Mouse (Mus musculus) B cell, adult 2 months (primary cell): Measurements from ENCODE around the gene Hist1h2ba.

Source experiments
- DNase-seq, 2 experiments: peaks; one replicate each; pipeline ENCODE4 v3.0.0; 2022

Hist1h2ba gene

GRCm38 (mm10) chr13:23933421-23934210 is at the start of gene Hist1h2ba:
Gene Hist1h2ba, minus strand, starts transcription at chr13:23934156.
- DNase-seq = no peak

- DNase-seq = no peak
Observed at GRCm38 (mm10) chr13:23972271-23972670, 38.3 kb upstream of the Hist1h2ba start.

GRCm38 (mm10) chr13:23971870-23972269 is 37.9 kb upstream of the Hist1h2ba start:
- no peak for DNase-seq

GRCm38 (mm10) chr13:23964909-23965308 is 31.0 kb upstream of the Hist1h2ba start:
- no peak for DNase-seq

DNA sequence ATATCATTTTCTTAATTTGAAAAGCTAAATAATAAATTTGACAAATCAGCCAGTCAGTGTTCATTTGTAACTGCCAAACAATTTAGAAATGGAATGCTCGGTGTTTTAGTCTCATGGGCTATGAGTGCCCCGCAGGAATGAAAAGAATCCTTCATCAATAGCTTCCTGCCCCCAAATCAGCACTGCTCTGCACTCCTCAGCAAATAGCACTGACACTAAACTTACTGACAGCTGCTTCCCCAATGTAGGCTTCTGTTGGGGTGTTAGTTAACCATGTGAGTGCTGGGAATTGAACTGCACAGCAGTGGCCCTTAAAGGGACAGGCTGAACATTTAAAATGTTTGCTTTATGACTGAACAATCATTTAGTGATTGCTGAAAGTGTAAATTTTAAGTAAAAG is 25.8 kb upstream of the Hist1h2ba start:
- no peak for DNase-seq

- peak; percentile 70 to 76 for DNase-seq
Observed at GRCm38 (mm10) chr13:23950928-23951327, 17.0 kb upstream of the Hist1h2ba start.

DNA sequence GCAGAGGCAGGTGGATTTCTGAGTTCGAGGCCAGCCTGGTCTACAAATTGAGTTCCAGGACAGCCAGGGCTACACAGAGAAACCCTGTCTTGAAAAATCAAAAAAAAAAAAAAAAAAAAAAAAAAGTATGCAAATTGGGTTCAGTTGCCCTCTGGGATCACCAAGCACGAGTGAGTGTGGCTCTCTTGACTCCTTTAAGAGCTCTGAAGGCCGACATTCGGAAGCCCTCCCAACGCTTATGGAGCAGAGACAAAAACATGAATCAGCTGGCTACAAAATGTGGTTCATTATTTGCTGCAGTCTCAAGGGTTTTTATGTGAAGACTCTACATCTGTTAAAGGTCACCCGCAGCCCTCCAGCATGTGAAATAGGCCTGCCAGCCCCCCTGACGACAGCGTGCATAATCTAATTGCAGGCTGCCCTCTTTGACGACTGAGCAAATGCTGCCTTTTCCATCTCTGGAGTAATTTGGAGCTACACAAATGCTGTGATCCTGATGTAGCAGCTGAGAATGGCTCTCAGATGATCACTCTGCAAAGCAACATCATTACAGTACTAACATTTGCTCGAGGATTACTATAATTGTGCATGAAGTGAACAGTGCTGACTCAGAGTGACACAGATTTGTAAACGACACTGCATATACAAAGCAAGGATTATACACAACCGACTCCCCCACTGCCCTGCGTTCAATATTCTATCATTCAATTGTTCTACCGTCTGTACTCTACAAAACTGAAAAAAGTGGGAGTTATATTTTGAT is 15.7 kb upstream of the Hist1h2ba start:
- no peak for DNase-seq

- no peak for DNase-seq
Observed at GRCm38 (mm10) chr13:23946254-23946653, 12.3 kb upstream of the Hist1h2ba start.

GRCm38 (mm10) chr13:23942861-23943260 is 8.9 kb upstream of the Hist1h2ba start:
- DNase-seq = peak; percentile 6 to 7

- no peak for DNase-seq
Observed at GRCm38 (mm10) chr13:23940291-23940690, 6.3 kb upstream of the Hist1h2ba start.

DNA sequence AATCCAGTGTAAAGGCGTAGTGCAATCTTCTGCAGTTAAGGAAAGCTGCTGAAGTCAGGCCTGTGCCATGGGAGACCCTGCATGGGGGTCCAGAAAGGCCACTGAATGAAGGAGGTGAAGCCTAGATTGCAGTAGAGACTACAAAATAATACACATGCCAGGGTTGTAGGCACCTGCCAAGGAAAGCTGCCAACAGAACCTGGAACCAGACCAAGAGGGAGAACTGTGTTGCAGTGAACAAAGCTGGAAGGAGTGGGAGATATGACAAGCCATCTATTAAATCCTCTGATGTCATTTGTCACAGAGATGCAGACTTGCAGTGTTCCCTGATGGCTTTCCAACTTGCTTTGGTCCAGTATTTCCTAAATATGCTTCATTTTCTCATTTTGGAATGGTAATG is 4.7 kb upstream of the Hist1h2ba start:
- DNase-seq = no peak

DNA sequence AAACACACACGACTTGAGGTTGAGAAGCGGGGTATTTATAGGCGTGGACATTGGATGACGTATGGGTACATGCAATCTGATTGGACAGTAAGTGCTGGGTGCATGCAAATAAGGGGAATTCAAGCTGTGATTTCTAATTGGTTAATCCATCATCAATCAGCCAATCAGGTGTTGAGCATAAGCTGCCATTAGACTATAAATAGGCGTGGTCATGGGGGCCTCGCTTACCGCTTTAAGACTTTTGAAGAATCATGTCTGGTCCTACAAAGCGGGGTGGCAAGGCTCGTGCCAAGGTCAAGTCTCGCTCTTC is 210 bp upstream of the Hist1h2ba start, which contains the start of gene Hist1h2aa:
Hist1h2aa (plus strand) TSS at position 252 of the 310 bp plus-strand sequence.
- DNase-seq = no peak

DNA sequence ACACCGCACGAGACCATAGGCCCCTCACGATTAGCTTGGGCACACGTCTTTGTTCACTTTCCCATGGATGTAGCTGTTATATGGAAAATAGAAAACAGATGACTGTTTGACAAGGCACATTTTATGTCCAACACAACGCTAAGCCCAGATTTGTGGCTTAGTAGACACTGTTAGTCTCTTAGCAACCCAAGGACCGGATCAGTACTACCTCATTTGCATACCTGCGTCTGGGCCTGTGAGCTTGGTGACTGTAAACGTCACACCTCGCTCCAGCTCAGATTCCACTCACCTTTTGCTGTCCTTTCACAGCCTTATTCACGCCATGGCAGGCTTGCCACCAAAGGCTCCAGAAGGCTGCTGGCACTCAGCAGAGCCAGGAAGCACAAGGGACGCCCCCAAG is 3.1 kb downstream of the Hist1h2ba start:
- DNase-seq = no peak

- no peak for DNase-seq
Observed at GRCm38 (mm10) chr13:23930461-23930860, 3.5 kb downstream of the Hist1h2ba start.

GRCm38 (mm10) chr13:23928637-23929036 is 5.3 kb downstream of the Hist1h2ba start:
- DNase-seq = no peak

DNA sequence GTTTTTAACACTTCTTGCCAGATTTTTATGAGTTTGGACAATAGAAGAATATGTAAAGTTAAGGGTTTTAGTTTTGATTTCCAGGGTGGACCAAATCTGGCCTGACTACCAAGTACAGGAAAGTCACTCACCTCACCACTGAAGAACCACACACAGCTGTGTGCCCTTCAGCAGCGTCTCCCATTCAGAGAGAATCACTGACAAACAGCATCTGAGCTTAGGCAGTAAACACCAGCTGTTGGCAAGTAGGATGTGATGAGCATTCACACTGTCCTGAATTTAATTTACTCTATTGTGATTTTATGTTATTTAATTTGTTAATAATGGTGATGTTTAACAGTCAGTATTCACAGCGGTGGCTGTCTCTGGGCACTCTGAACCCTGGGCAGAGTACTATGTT is 8.2 kb downstream of the Hist1h2ba start:
- no peak for DNase-seq

GRCm38 (mm10) chr13:23917674-23918073 is 16.3 kb downstream of the Hist1h2ba start:
- no peak for DNase-seq

GRCm38 (mm10) chr13:23916132-23916531 is 17.8 kb downstream of the Hist1h2ba start:
- DNase-seq = no peak

DNA sequence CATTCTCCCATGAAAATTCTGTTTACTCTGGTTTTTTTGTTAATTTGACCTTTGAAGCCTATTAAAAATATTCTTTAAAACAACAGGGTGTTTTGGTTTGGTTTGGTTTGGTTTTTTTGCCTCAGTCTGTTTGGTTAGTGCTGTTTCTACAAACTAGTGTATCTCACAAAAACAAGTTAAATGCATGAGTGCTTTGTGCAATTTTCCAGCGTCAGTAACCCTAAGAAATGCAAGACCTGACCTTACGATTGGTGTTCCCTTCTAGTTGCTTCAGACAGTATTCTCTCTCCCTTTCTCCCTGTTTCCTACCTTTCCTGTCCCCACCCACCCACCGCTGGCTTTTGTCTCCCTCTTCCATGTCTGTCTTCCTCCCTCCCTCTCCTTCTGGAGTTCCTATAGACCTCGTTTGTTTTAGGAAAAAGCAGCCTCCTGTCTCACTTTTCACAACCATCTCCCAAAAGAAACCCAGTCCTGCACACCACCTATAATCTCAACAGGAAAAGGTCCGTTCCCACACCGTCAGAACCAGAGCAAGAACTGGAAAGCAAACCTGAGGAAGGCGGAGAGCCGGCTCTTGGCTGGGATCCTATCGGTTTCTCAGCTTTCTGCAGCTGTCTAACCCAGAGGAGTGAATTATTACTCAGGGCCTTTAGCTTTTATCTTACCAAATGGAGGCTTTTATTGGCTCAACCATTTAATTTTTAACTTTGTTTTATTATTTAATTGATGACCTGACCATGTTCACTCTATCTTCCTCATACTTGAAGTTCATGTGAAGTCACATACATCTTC is 19.4 kb downstream of the Hist1h2ba start, which contains the start of gene Slc17a4:
Slc17a4 (minus strand) TSS at position 634 of the 792 bp plus-strand sequence.
- peak in 1 of 2 experiments; percentile 22 for DNase-seq

DNA sequence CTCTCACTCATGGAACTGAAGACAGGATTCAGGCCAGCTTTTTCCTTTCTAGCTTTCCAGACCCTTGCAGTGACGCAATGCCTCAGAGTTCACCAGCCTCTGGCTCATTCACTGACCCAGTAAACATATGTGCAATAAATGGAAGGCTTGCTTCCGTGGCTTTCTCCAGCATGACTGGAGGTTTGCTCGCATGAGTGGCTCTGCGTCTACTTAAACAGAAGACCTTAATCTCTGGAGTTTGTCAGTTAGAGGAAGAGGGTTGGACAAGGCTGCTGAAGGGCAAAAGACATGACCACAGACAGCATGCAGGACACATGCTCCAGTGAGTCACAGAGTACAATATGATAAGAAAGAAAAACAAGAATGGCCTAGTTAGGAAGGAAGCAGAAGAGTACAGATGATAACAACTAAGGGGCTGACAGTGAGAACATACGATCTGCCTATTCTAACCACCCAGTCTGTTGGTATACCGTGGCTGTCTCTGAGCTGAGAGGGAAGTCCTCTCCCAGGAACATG is 20.1 kb downstream of the Hist1h2ba start:
- DNase-seq = peak; percentile 53 to 55

- DNase-seq = peak; percentile 53 to 58
Observed at GRCm38 (mm10) chr13:23911335-23911734, 22.6 kb downstream of the Hist1h2ba start.

DNA sequence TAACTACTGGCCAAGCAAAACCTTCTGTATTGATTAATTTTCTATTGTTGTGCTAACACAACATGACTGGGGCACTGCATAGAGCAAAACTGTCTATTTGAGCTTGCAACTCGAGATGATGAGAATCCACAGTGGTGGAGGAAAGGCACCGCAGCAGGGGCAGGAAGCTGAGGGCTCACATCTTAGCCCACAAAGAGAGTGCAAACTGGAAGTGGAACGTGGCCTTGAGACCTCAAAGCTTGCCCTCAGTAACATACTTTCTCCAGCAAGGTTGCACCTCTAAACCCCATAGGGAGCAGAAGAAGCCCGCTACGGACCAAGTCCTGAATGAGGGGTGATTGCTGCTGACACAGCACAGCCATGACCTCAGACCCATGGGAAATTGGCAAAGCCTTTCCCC is 23.8 kb downstream of the Hist1h2ba start:
- DNase-seq = no peak

GRCm38 (mm10) chr13:23906906-23907305 is 27.1 kb downstream of the Hist1h2ba start:
- no peak for DNase-seq
